Mouse (Mus musculus): ENCODE measurements around the gene Nup88.

DNA sequence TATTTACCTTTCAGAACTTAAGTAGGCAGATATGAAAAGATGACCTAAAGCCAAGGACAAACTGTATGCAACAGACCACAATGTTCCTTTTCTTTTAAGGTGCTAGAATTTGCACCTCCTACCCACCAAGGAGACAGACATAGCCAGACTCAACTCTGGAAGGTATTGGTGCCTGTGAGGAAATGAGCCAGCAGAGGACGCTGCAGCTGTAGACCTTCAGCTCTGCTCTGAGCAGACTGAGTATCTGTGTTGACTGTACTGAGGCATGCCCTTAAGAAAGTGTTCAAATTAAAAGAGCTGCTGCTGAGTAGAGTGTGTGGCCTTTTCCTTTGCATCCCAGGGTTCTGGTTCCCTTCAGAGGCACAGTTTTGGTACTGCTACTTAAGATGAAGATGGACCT lies 27.2 kb downstream of the Nup88 start:
- no peak for TF ChIP-seq CTCF (IDR thresholded peaks at IDR 0.05; ENCODE audit: insufficient read depth, low read length)
- TF ChIP-seq POLR2A (IDR thresholded peaks at IDR 0.05; ENCODE audit: borderline replicate concordance, extremely low read depth, low read depth, low read length) = no peak

Data from lung, adult 2 months (tissue).